Mouse (Mus musculus): ENCODE data around the gene Ica1. TPM values are rescaled to one million over a fixed set of nuclear protein-coding genes. Genes with fewer than 3 reads are reported as not detected.

Ica1 gene
- polyA plus RNA-seq, 1 experiment = 6.4 TPM

DNA sequence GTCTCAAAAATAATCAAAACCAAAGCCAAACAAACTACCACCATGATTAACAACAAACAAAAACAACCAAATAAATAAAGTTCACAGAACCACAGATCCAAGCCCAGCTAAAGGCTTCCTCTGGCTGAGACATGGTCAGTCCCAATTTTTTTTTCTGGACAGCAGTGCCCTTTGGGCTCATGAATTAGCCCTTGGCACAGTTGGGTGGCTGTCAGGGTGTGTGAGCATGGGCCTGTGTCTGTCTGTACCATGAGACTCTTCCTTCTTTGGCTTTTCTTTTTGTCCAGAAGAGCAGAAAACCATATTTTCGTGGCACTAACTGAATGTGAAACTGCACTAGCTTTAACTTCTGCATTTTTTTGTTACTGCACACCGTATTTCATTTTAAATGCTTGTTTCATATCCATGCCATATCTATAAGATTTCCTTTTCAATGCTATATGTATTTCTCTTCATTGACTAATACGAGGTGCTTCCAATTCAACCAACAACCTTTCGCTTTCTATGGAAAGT is 34.0 kb downstream of the Ica1 start:
- DNase-seq (ENCODE audit: low read depth) = no peak

DNA sequence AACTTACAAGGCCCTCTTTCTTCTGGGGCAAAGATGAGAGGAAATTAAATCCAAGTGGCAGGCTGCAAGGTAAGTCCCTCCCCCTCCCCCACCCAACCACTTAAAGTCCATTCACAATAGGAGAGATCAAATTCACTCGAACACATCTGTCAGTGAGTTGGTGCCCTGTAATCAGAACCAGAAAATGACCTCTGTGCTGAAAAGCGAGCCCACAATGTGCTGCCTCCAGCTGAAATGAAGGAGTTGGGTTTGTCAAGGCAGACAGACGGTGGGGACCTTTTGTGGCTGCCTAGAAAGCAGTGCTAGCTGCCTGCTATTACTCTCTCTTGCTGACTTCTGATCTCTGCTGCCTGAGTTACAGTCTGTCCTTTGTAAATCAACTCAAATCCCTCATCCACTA is 35.8 kb downstream of the Ica1 start:
- no peak for DNase-seq (ENCODE audit: low read depth)

DNA sequence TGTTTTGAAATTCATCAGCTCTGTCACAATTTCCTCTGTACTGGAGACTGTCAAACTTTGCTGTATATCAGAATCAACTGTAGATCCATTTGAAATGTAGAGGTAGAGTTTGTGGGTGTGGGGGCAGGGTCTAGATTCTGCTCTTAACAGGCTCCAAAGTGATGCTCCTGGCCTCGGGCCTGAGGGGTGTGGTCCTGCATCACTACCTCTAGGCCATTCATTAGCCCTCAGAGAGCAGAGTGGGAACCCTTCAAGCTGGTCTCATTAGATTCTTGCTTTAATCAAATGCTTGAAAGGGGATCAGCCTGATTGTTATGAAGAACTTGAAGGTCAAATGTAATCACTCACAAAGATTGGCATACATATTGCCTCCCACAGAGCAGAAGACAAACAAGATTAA is 36.6 kb downstream of the Ica1 start:
- DNase-seq (ENCODE audit: low read depth) = no peak

DNA sequence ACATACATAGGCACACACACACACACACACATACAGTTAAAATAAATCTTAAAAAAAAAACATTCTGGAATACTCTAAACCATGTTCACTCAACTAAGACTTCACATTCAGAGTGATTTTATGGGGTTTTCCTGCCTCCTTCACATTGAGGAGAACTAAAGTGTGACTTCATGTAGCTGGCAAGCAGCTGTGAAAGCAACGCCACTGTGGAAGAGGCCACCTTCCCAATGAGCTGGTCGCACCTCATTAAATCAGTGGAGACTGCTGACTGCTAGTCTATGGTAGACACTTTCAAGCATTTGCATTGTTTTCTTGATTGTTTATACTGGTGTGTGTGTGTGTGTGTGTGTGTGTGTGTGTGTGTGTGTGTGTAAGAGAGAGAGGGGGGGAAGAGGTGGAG is 38.2 kb downstream of the Ica1 start:
- DNase-seq (ENCODE audit: low read depth) = no peak

DNA sequence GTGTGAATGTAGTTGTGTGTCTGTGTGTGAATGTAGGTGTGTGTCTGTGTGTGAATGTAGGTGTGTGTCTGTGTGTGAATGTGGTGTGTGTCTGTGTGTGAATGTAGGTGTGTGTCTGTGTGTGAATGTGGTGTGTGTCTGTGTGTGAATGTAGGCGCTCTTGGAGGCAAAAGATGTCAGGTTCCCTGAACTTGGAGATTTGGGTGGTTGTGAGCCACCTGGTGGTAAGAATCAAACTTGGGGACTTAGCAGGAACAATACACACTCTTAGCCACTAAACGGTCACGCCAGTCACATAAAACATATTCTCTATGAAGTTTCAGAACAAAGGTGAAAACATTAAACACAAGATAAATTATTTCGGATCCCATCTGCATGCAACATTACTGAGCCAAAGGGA is 39.9 kb downstream of the Ica1 start:
- no peak for DNase-seq (ENCODE audit: low read depth)

- DNase-seq (ENCODE audit: low read depth) = no peak
These were observed 41.8 kb downstream of the Ica1 start for GRCm38 (mm10) chr6:8736493-8736820.

DNA sequence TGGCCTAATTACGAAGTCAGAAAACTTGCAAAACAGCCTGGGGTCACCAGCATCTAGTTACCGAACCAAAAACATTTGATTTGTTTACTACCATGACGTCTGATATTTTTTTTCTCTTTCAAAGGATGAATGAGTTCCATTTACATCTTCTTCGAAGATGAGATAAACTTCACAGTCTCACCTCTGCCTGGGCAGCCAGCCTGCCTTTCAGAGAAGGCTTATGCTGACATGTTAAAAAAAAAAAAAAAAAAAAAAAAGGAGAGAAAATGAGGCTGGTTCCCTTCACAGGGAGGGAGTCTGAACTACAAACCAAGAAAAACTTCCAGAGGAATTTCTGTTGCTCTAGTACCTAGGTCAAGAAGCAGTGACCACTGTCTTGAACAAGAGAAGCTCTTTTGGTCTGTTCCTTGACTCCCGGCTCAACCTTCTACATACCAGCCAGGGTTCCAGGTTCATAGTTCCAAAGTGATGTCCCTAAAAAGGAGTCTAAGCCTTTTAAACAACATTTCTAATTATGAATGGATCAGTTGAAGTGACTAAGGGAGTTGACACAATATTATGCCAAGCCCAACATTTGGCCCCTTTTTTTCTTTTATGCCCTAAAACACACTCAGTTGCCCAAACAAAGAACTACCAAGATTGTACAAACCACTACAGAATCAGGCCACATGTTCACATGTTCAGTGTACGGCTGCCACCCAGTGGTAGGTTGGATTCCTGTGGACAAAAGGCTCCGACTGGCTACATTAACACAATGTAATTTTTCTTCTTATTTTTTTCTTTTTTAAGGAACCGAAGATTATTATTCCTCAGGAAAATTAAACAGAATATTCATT is 42.4 kb downstream of the Ica1 start:
- no peak for DNase-seq (ENCODE audit: low read depth)

DNA sequence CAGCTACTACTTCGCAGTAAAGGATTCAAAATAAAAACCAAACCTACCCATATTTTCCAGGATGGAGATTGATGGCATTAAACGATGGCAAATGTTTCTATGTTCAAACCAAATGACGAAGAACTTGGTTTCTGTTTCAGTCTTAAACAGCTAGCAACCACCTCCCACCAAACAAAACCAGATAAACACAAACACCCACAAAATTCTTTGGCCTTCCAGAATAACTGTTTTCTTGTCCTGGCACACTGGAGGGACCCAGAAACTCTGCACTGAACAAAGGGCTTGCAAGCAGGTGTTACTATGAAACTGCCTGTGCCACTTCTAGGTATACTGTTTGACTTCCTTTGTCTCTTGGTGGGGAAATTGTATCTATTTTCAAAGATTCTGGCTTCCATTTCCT is 43.2 kb downstream of the Ica1 start:
- DNase-seq (ENCODE audit: low read depth) = no peak

DNA sequence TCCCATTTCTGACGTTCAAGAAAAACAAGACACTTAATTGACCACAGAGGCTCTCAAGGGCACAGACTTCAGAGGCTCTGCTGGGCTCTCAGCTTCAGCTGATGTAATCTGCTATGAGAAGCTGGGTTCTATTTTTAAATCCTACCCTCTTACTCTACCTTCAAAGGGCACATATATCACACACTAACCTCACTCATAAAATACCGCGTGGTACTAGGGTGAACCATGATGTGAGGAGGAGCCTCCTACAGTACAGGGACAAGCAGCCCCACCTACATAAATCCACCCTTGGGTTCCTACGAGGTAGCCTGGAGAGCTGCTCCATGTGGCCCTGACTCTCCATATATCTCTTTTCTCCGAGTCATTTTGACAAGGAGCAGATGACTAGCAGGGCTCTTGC is 45.8 kb downstream of the Ica1 start:
- DNase-seq (ENCODE audit: low read depth) = no peak

GRCm38 (mm10) chr6:8731656-8732191 is 46.6 kb downstream of the Ica1 start:
- no peak for DNase-seq (ENCODE audit: low read depth)

GRCm38 (mm10) chr6:8730433-8730832 is 47.9 kb downstream of the Ica1 start:
- DNase-seq (ENCODE audit: low read depth) = no peak

DNA sequence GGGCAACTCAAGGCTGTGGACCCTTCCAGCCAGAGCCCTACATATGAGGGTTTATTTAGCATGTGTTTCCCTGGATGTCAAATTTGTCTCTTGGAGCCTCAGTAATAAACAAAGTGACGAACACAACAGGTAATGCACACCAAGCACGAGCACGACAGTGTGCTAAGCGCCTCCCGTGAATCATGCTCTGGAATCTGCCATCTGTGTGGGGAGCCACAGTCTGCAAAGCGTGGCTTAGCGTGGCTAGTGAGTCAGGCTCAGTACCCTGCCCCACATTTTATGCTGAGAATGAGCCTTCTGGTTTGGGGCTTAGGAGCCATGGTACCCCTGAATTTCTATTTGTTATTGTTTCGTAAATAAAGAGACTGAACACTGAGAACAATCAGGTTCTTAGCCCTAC is 50.5 kb downstream of the Ica1 start:
- no peak for DNase-seq (ENCODE audit: low read depth)

GRCm38 (mm10) chr6:8725610-8726009 is 52.7 kb downstream of the Ica1 start:
- no peak for DNase-seq (ENCODE audit: low read depth)

DNA sequence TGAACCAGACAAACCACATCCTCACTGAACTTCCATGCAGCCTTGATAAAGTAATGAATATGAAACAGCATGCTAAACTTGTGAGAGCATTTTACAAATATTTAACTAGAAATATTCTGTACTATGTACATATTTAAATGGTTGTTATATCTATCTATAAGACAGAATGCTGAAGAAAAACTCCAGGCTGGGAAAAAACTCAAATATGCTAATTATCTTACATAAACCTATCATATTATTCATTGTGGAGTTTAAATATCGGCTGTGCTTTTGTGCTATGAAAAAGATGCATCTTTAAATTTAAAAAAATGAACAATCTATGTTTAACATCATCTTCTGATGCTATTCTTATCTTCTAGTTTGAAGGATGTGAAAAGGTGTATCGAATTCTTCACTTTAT is 58.6 kb downstream of the Ica1 start:
- DNase-seq (ENCODE audit: low read depth) = no peak

- DNase-seq (ENCODE audit: low read depth) = no peak
These were observed 60.3 kb downstream of the Ica1 start for GRCm38 (mm10) chr6:8717967-8718366.

- DNase-seq (ENCODE audit: low read depth) = no peak
These were observed 61.7 kb downstream of the Ica1 start for GRCm38 (mm10) chr6:8716539-8716938.

GRCm38 (mm10) chr6:8711246-8711645 is 67.0 kb downstream of the Ica1 start:
- no peak for DNase-seq (ENCODE audit: low read depth)

GRCm38 (mm10) chr6:8694636-8695514 is 83.4 kb downstream of the Ica1 start:
- no peak for DNase-seq (ENCODE audit: low read depth)

GRCm38 (mm10) chr6:8693926-8694635 is 84.2 kb downstream of the Ica1 start:
- no peak for DNase-seq (ENCODE audit: low read depth)

DNA sequence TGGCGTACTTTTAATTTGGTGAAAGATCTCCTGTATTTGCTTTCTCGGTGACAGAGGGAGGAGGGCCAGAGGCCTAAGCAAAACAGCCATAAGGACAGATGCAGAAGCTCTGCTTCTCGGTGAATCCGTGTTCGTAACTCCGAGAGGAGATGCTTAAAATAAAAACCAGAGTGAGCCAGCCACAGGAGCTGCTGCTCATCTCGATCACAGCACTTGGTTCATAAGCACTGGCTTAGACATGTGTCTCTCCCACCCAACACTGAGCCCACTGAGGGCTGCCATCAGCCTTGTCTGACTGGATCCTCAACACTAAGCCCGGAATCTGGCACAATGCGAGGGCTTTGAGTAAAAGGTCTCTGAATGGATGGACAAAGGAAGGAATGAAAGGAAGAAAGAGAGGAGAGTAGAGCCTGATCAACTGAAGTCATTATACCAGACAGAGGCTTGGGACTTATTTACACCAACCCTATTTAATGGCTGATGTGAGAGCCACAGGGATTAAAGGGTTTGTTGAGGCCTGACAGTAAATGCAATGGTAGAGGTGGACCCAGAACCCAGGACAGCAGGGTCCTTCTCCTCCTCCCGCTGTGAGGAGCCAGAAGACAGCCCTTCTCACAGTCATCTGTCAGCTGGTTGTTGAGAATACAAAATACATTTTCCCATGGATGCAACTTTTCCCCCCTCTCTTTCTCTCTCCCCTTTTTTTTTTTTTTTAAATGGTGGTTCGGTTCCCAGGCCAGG is 85.0 kb downstream of the Ica1 start:
- DNase-seq (ENCODE audit: low read depth) = no peak

All from gonadal fat pad, adult 2 months (tissue).